Mouse (Mus musculus) liver, postnatal 0 days (tissue): ENCODE results near the gene Cxcr5. TPM values are rescaled to one million over a fixed set of nuclear protein-coding genes. Genes with fewer than 3 reads are reported as not detected.
A peak's percentile ranks its signal among the peaks of the same experiment; 100 is the strongest.
"Not testable (repeated sequence)": the region's sequence is repeated elsewhere in the genome, so short reads cannot be mapped to it uniquely, and the experiment has no call there.

Experiments
- ATAC-seq: fragments of 200-750 bp; cut with Nextera tagmentation; 2 replicates; pipeline ENCODE4 v1.8.0; 2017; ENCODE audit warnings: mild to moderate bottlenecking, moderate library complexity
- DNase-seq: peaks from one replicate; pipeline ENCODE4 v3.0.0-alpha.2; 2016
- H3K27ac ChIP-seq: fragments of 300-500 bp; sonication (generic); 2 replicates; pipeline ENCODE4 v1.5.1; 2014; ENCODE audit warnings: antibody characterized with exemption, moderate library complexity, mild to moderate bottlenecking, low read depth
- H3K27me3 ChIP-seq: fragments of 300-500 bp; sonication (generic); 2 replicates; pipeline ENCODE4 v1.6.1; 2014; ENCODE audit warnings: low read length, control low read depth, mixed read lengths; ENCODE audit not compliant: insufficient read depth
- H3K36me3 ChIP-seq: fragments of 300-500 bp; sonication (generic); replicated peaks from 2 replicates; pipeline ENCODE4 v1.6.1; 2014; ENCODE audit warnings: mild to moderate bottlenecking, control low read depth, low read length, moderate library complexity, mixed read lengths; ENCODE audit not compliant: insufficient read depth
- H3K4me1 ChIP-seq: fragments of 300-500 bp; sonication (generic); 2 replicates; pipeline ENCODE4 v1.6.1; 2014; ENCODE audit warnings: antibody characterized with exemption, mild to moderate bottlenecking, control low read depth; ENCODE audit not compliant: insufficient read depth
- H3K4me2 ChIP-seq: fragments of 300-500 bp; sonication (generic); 2 replicates; pipeline ENCODE4 v1.6.1; 2014; ENCODE audit warnings: low read depth, mild to moderate bottlenecking, low read length, moderate library complexity, mixed read lengths
- H3K4me3 ChIP-seq: fragments of 300-500 bp; sonication (generic); 2 replicates; pipeline ENCODE4 v1.5.1; 2014; ENCODE audit warnings: low read depth, low read length
- H3K9ac ChIP-seq: fragments of 300-500 bp; sonication (generic); replicated peaks from 2 replicates; pipeline ENCODE4 v1.6.1; 2014; ENCODE audit warnings: mild to moderate bottlenecking, moderate library complexity
- H3K9me3 ChIP-seq: fragments of 300-500 bp; sonication (generic); 2 replicates; pipeline ENCODE4 v1.6.1; 2016; ENCODE audit warnings: mild to moderate bottlenecking, control low read depth, low read length, mixed read lengths
- CTCF ChIP-seq: sonication (generic); IDR thresholded peaks from 2 replicates; pipeline ENCODE4 v1.5.1; 2016; ENCODE audit warnings: antibody characterized with exemption, low read depth
- EP300 ChIP-seq: IDR thresholded peaks from 2 replicates; pipeline ENCODE4 v1.6.1; 2016; ENCODE audit warnings: antibody characterized with exemption, low read depth, mild to moderate bottlenecking
- WGBS: fragments of 180-500 bp; shearing (Covaris S2); extraction: QIAGEN DNeasy Blood & Tissue Kit; methylation state at CpG from one replicate; pipeline ENCODE4 v1.1.7; 2014; ENCODE audit not compliant: insufficient replicate concordance; 5-methylcytosine and 5-hydroxymethylcytosine counted together
- polyA plus RNA-seq: library from polyadenylated mRNA; unstranded; fragments of >200 nt; fragmentation: Nextera tagmentation; extraction: Ambion mirVana; gene quantifications from 2 replicates; pipeline ENCODE4 v1.2.1, GENCODE M21; 2015

Gene Cxcr5
- polyA plus RNA-seq, 1 experiment from 2014 or later = 0.55 TPM

- TF ChIP-seq EP300 (no peak), CTCF (no peak)
- Histone ChIP-seq H3K36me3 (no peaks in the 10 kb centered on the region), H3K4me1 (peaks cover 21% of the 10 kb centered on the region), H3K27ac (peak overlapping the region; percentile 73), H3K9me3 (peaks cover 4% of the 10 kb centered on the region; the same call in 1 of the 2 replicates), H3K4me2 (peak overlapping the region; percentile 19; the same call in 1 of the 2 replicates), H3K9ac (no peak overlapping the region), H3K4me3 (no peak overlapping the region), H3K27me3 (no peaks in the 10 kb centered on the region)
- ATAC-seq (no peak), DNase-seq (no peak)
- 56% methylated on average over 3 of the region's 3 CpGs for WGBS
Measured at GRCm38 (mm10) chr9:44581423-44581822, 19.7 kb upstream of the Cxcr5 start.

- H3K4me1 ChIP-seq = peaks cover 21% of the 10 kb centered on the region
- DNase-seq (no peak), ATAC-seq (peak; percentile 82)
- H3K9ac ChIP-seq = peak overlapping the region; percentile 19; the same call in 1 of the 2 replicates
- no peaks in the 10 kb centered on the region for H3K27me3 ChIP-seq
- H3K4me3 ChIP-seq = peak overlapping the region; percentile 19
- TF ChIP-seq CTCF = no peak
- peak; percentile 87 for TF ChIP-seq EP300
- peaks cover 4% of the 10 kb centered on the region; the same call in 1 of the 2 replicates for H3K9me3 ChIP-seq
- peak overlapping the region; percentile 85 for H3K27ac ChIP-seq
- 54% methylated on average over 5 of the region's 5 CpGs for WGBS
- H3K36me3 ChIP-seq = no peaks in the 10 kb centered on the region
- H3K4me2 ChIP-seq = peak overlapping the region; percentile 66
Measured at GRCm38 (mm10) chr9:44580085-44580484, 18.4 kb upstream of the Cxcr5 start.

- peak; percentile 85 for DNase-seq
- peak; percentile 82 for ATAC-seq
Measured at GRCm38 (mm10) chr9:44579392-44579791, 17.7 kb upstream of the Cxcr5 start.

DNA sequence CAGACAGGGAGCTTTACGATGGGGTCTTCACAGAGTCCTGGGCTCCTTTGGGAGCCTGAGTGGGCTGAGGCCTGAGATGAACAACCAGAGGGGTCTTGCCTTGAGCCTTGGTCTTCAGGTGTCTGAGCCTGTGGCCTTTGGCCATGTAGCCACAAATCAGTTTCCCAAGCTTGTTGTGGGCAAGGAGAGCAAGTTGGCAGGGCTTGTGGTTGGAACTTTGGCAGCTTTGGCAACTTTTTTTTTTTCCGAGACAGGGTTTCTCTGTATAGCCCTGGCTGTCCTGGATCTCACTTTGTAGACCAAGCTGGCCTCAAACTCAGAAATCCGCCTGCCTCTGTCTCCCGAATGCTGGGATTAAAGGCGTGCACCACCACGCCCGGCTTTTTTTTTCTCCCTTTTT lies 14.4 kb upstream of the Cxcr5 start:
- not testable (repeated sequence) for H3K27me3 ChIP-seq, ATAC-seq, H3K9me3 ChIP-seq, H3K27ac ChIP-seq, H3K4me1 ChIP-seq, H3K9ac ChIP-seq, H3K4me2 ChIP-seq, H3K36me3 ChIP-seq, DNase-seq, H3K4me3 ChIP-seq
- WGBS = 87% methylated on average over 7 of the region's 7 CpGs

More at GRCm38 (mm10) chr9:44579392-44579791, 17.7 kb upstream of the Cxcr5 start:
- no peaks in the 10 kb centered on the region for H3K36me3 ChIP-seq
- H3K4me1 ChIP-seq = peaks cover 21% of the 10 kb centered on the region
- TF ChIP-seq CTCF = no peak
- peak; percentile 37; the same call in 1 of the 2 replicates for TF ChIP-seq EP300
- peak overlapping the region; percentile 19 for H3K4me3 ChIP-seq
- H3K27ac ChIP-seq = peak overlapping the region; percentile 85
- WGBS = 20% methylated on average over 6 of the region's 6 CpGs
- peak overlapping the region; percentile 66 for H3K4me2 ChIP-seq
- H3K9ac ChIP-seq = peak overlapping the region; percentile 4; the same call in 1 of the 2 replicates
- H3K9me3 ChIP-seq = peaks cover 4% of the 10 kb centered on the region; the same call in 1 of the 2 replicates
- H3K27me3 ChIP-seq = no peaks in the 10 kb centered on the region

- DNase-seq (no peak), ATAC-seq (no peak)
- H3K4me3 ChIP-seq = no peak overlapping the region
- peaks cover 3% of the 10 kb centered on the region; the same call in 1 of the 2 replicates for H3K4me1 ChIP-seq
- WGBS = 86% methylated on average over 2 of the region's 2 CpGs
- H3K4me2 ChIP-seq = no peak overlapping the region
- no peaks in the 10 kb centered on the region for H3K27me3 ChIP-seq
- H3K9ac ChIP-seq = no peak overlapping the region
- H3K36me3 ChIP-seq = no peaks in the 10 kb centered on the region
- no peak overlapping the region for H3K27ac ChIP-seq
- H3K9me3 ChIP-seq = no peaks in the 10 kb centered on the region
- TF ChIP-seq EP300 (no peak), CTCF (no peak)
Measured at GRCm38 (mm10) chr9:44575095-44575494, 13.4 kb upstream of the Cxcr5 start.

DNA sequence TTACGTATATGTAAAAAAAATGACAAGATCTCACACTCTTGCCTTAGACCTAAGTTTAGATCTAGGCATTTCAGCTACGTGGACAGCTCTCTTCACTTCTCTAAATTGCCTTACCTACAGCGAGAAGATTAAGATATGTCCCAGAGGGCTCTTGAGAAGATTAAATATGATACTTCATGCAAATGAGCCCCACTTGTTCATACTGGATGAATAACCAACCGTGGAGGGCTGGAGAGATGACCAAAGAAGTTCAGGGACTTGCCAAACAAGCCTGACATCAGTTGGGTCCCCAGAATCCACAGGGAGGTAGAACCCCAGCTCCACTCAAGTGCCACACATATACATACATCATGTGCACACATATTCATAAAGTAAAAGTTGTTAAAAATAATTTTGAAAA lies 11.6 kb upstream of the Cxcr5 start:
- Histone ChIP-seq H3K27me3 (no peaks in the 10 kb centered on the region), H3K27ac (no peak overlapping the region), H3K9me3 (no peaks in the 10 kb centered on the region), H3K9ac (no peak overlapping the region), H3K4me2 (no peak overlapping the region), H3K4me3 (no peak overlapping the region), H3K4me1 (peaks cover 4% of the 10 kb centered on the region), H3K36me3 (no peaks in the 10 kb centered on the region)
- ATAC-seq = no peak
- WGBS = 70% methylated on average over 4 of the region's 4 CpGs
- TF ChIP-seq CTCF (no peak), EP300 (no peak)
- DNase-seq = no peak
